Mouse (Mus musculus) kidney, embryonic 14.5 days (tissue): ENCODE results near the gene Sdf2. TPM values are rescaled to one million over a fixed set of nuclear protein-coding genes. Genes with fewer than 3 reads are reported as not detected.

Experiments used
- ATAC-seq: fragments of 200-750 bp; cut with Nextera tagmentation; 2 replicates; pipeline ENCODE4 v1.8.0; 2017; ENCODE audit warnings: moderate number of reproducible peaks, mild to moderate bottlenecking, moderate TSS enrichment, moderate library complexity; ENCODE audit not compliant: low FRiP score, low TSS enrichment
- H3K27ac ChIP-seq: fragments of 300-500 bp; sonication (generic); 2 replicates; pipeline ENCODE4 v1.5.1; 2014; ENCODE audit warnings: low read depth, mild to moderate bottlenecking, low read length, moderate library complexity, mixed read lengths
- H3K27me3 ChIP-seq: fragments of 300-500 bp; sonication (generic); 2 replicates; pipeline ENCODE4 v1.6.1; 2014; ENCODE audit warnings: mild to moderate bottlenecking, low read length; ENCODE audit not compliant: control insufficient read depth, insufficient read depth
- H3K36me3 ChIP-seq: fragments of 300-500 bp; sonication (generic); 2 replicates; pipeline ENCODE4 v1.6.1; 2014; ENCODE audit warnings: low read length, mixed read lengths; ENCODE audit not compliant: control insufficient read depth, insufficient read depth
- H3K4me1 ChIP-seq: fragments of 300-500 bp; sonication (generic); 2 replicates; pipeline ENCODE4 v1.6.1; 2014; ENCODE audit warnings: low read length, mixed read lengths; ENCODE audit not compliant: control insufficient read depth, insufficient read depth
- H3K4me2 ChIP-seq: fragments of 300-500 bp; sonication (generic); replicated peaks from 2 replicates; pipeline ENCODE4 v1.6.1; 2014; ENCODE audit warnings: low read depth, mild to moderate bottlenecking, low read length
- H3K4me3 ChIP-seq: fragments of 300-500 bp; sonication (generic); 2 replicates; pipeline ENCODE4 v1.5.1; 2014; ENCODE audit warnings: mild to moderate bottlenecking, low read length
- H3K9ac ChIP-seq: fragments of 300-500 bp; sonication (generic); 2 replicates; pipeline ENCODE4 v1.6.1; 2014; ENCODE audit warnings: low read depth, mild to moderate bottlenecking, low read length, moderate library complexity
- H3K9me3 ChIP-seq: fragments of 300-500 bp; sonication (generic); 2 replicates; pipeline ENCODE4 v1.6.1; 2016; ENCODE audit warnings: low read length; ENCODE audit not compliant: control insufficient read depth
- WGBS: fragments of 180-500 bp; shearing (Covaris S2); extraction: QIAGEN DNeasy Blood & Tissue Kit; methylation state at CpG from one replicate; pipeline ENCODE4 v1.1.7; 2014; 5-methylcytosine and 5-hydroxymethylcytosine counted together
- polyA plus RNA-seq: library from polyadenylated mRNA; unstranded; fragments of >200 nt; fragmentation: Nextera tagmentation; extraction: Ambion mirVana; gene quantifications from 2 replicates; pipeline ENCODE4 v1.2.1, GENCODE M21; 2014

Sdf2 gene
- polyA plus RNA-seq, 1 experiment from 2014 or later, result 81.3 TPM

- H3K27ac ChIP-seq, result no peak overlapping the region
- H3K4me3 ChIP-seq, result no peak overlapping the region
- peaks cover 94% of the 10 kb centered on the region for H3K36me3 ChIP-seq
- no peak overlapping the region for H3K9ac ChIP-seq
- no peaks in the 10 kb centered on the region for H3K27me3 ChIP-seq
- no peak overlapping the region for H3K4me2 ChIP-seq
- 96% methylated on average over 14 of the region's 14 CpGs for WGBS
- no peaks in the 10 kb centered on the region for H3K9me3 ChIP-seq
- ATAC-seq, result no peak
- no peaks in the 10 kb centered on the region for H3K4me1 ChIP-seq
These were observed 32.3 kb upstream of the Sdf2 start for GRCm38 (mm10) chr11:78213086-78213817.

GRCm38 (mm10) chr11:78215709-78216317, 29.7 kb upstream of the Sdf2 start:
- no peaks in the 10 kb centered on the region for H3K4me1 ChIP-seq
- no peak overlapping the region for H3K4me2 ChIP-seq
- no peak overlapping the region for H3K9ac ChIP-seq
- no peak overlapping the region for H3K4me3 ChIP-seq
- peaks cover 95% of the 10 kb centered on the region for H3K36me3 ChIP-seq
- H3K27me3 ChIP-seq, result no peaks in the 10 kb centered on the region
- no peaks in the 10 kb centered on the region for H3K9me3 ChIP-seq
- no peak for ATAC-seq
- no peak overlapping the region for H3K27ac ChIP-seq
- 78% methylated on average over 11 of the region's 11 CpGs for WGBS

- no peak overlapping the region for H3K4me2 ChIP-seq
- WGBS, result 88% methylated on average over 4 of the region's 4 CpGs
- no peaks in the 10 kb centered on the region for H3K9me3 ChIP-seq
- no peak overlapping the region for H3K4me3 ChIP-seq
- H3K27ac ChIP-seq, result no peak overlapping the region
- no peaks in the 10 kb centered on the region for H3K4me1 ChIP-seq
- H3K36me3 ChIP-seq, result peaks cover 98% of the 10 kb centered on the region
- no peak for ATAC-seq
- H3K27me3 ChIP-seq, result no peaks in the 10 kb centered on the region
- no peak overlapping the region for H3K9ac ChIP-seq
These were observed 22.0 kb upstream of the Sdf2 start for GRCm38 (mm10) chr11:78223586-78223985.

- Histone ChIP-seq H3K9me3 (no peaks in the 10 kb centered on the region), H3K36me3 (peaks cover 83% of the 10 kb centered on the region), H3K4me1 (no peaks in the 10 kb centered on the region), H3K4me3 (no peak overlapping the region), H3K27ac (no peak overlapping the region), H3K9ac (no peak overlapping the region), H3K27me3 (no peaks in the 10 kb centered on the region), H3K4me2 (no peak overlapping the region)
- WGBS, result 92% methylated on average over 6 of the region's 6 CpGs
- ATAC-seq, result no peak
These were observed 14.0 kb upstream of the Sdf2 start for GRCm38 (mm10) chr11:78231518-78231917.

GRCm38 (mm10) chr11:78240193-78240857, 5.2 kb upstream of the Sdf2 start:
- peaks cover 8% of the 10 kb centered on the region; the same call in 1 of the 2 replicates for H3K4me1 ChIP-seq
- H3K9ac ChIP-seq, result no peak overlapping the region
- 92% methylated on average over 9 of the region's 9 CpGs for WGBS
- H3K4me2 ChIP-seq, result no peak overlapping the region
- no peak overlapping the region for H3K4me3 ChIP-seq
- H3K36me3 ChIP-seq, result peaks cover 30% of the 10 kb centered on the region
- H3K27ac ChIP-seq, result no peak overlapping the region
- no peak for ATAC-seq
- no peaks in the 10 kb centered on the region for H3K9me3 ChIP-seq
- H3K27me3 ChIP-seq, result no peaks in the 10 kb centered on the region

GRCm38 (mm10) chr11:78245261-78245626, 302 bp upstream of the Sdf2 start:
- Histone ChIP-seq H3K4me3 (peak overlapping the region; percentile 87), H3K9ac (peak overlapping the region; percentile 88), H3K9me3 (no peaks in the 10 kb centered on the region), H3K27ac (peak overlapping the region; percentile 91), H3K4me1 (peaks cover 21% of the 10 kb centered on the region), H3K27me3 (no peaks in the 10 kb centered on the region), H3K4me2 (peak overlapping the region; percentile 50), H3K36me3 (peaks cover 15% of the 10 kb centered on the region)
- WGBS, result under 1% methylated on average over 19 of the region's 19 CpGs
- ATAC-seq, result 0 out of 2 replicates have a peak, but pooled peaks have one; percentile 17

- Histone ChIP-seq H3K4me3 (peak overlapping the region; percentile 87), H3K36me3 (peaks cover 17% of the 10 kb centered on the region), H3K27ac (no peak overlapping the region; the same call in 1 of the 2 replicates), H3K27me3 (no peaks in the 10 kb centered on the region), H3K4me1 (peaks cover 21% of the 10 kb centered on the region), H3K9me3 (no peaks in the 10 kb centered on the region), H3K4me2 (peak overlapping the region; percentile 50), H3K9ac (peak overlapping the region; percentile 88)
- no peak; the same call in 1 of the 2 replicates for ATAC-seq
- WGBS, result 24% methylated on average over 7 of the region's 7 CpGs
These were observed 919 bp downstream of the Sdf2 start for GRCm38 (mm10) chr11:78246318-78247011.

- peak overlapping the region; percentile 87; the same call in 1 of the 2 replicates for H3K4me3 ChIP-seq
- no peaks in the 10 kb centered on the region for H3K27me3 ChIP-seq
- 69% methylated on average over 3 of the region's 3 CpGs for WGBS
- no peak overlapping the region for H3K9ac ChIP-seq
- H3K36me3 ChIP-seq, result peaks cover 22% of the 10 kb centered on the region
- H3K4me2 ChIP-seq, result peak overlapping the region; percentile 50
- no peak overlapping the region for H3K27ac ChIP-seq
- no peaks in the 10 kb centered on the region for H3K9me3 ChIP-seq
- ATAC-seq, result no peak
- H3K4me1 ChIP-seq, result peaks cover 21% of the 10 kb centered on the region
These were observed 1.4 kb downstream of the Sdf2 start for GRCm38 (mm10) chr11:78247012-78247348.
